ENCODE assay signal across 16 mouse cellular contexts in the genomic region with DNA sequence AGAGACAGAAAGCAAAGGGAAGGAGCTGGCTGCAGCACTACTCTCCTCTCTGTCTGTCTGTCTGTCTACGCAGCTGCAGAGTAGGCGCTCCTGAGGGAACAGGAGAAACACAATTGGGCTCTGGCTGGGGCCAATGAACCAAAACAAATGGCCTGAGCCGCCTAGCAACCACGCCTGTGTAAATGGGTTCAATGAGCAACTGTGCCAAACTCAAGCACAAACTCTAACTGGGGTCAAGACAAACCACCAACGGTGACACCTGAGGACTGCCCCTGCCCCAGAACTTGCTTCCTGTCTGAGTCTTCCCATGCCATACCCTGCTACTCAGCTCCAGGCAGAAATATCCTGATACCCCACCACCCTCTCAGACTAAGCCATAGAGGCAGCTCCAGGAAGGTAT. TPM values are rescaled to one million over a fixed set of nuclear protein-coding genes. Genes with fewer than 3 reads are reported as not detected.
A peak's percentile ranks its signal among the peaks of the same experiment; 100 is the strongest.
DNase-seq lines count a peak whose midpoint lies in the region; TF ChIP-seq lines count a peak whose summit lies in the region.
"Had no signal": no experiment of that assay in that cellular context is flagged by ENCODE, and none has a peak within 500 bp of the region (broad histone marks: within the 10 kb centered on the region; RNA-seq: fewer than 3 reads in every experiment).

No protein-coding gene starts in this region.

- H3K79me2 ChIP-seq in liver, adult 2 months (ENCODE audit: control insufficient read depth, insufficient read depth, low read length) = no peaks in the 10 kb centered on the region

- no peak overlapping the region for H3K4me3 ChIP-seq in liver, adult 2 months (ENCODE audit: insufficient read depth, low read depth, low read length)
- H3K4me3 ChIP-seq: embryonic facial prominence, embryonic 15.5 days; forebrain, embryonic 12.5 days; limb, embryonic 12.5 days; liver, embryonic 15.5 days had no signal

- peaks cover 2% of the 10 kb centered on the region; the same call in 1 of the 2 replicates for H3K36me3 ChIP-seq in liver, adult 2 months (ENCODE audit: control insufficient read depth, insufficient read depth, low read length)

- no peak overlapping the region for H3K27ac ChIP-seq in liver, adult 2 months (replicated peaks; ENCODE audit: insufficient read depth, low read depth, low read length)
- H3K27ac ChIP-seq: embryonic facial prominence, embryonic 15.5 days; forebrain, embryonic 12.5 days; limb, embryonic 12.5 days; liver, embryonic 15.5 days had no signal

- DNase-seq in liver, adult 2 months (ENCODE audit: extremely low read depth, low read depth, low spot score) = peak; percentile 20
- DNase-seq in liver (no peak), R1 (ENCODE audit: low read depth, low spot score) (peak; percentile 31)
- peak; percentile 88 to 90 for DNase-seq in kidney, adult 8-10 months
- peak; percentile 80 to 92 for DNase-seq in kidney, postnatal 25 days
- DNase-seq in adrenal gland, adult 8-10 months = no peak
- no peak for DNase-seq in gastrocnemius, postnatal 36 days
- DNase-seq in left cerebral cortex, postnatal 4 days = no peak
- DNase-seq: adrenal gland, postnatal 36 days; cerebellum, adult 8-10 months; heart, adult 18-20 months; thymus, postnatal 4 days had no signal

- intact Hi-C loops in gastrocnemius, postnatal 36 days (cut with DNase I) = no loop called here
- intact Hi-C loops in left cerebral cortex, postnatal 4 days (cut with DNase I) = no loop called here

- H3K9ac ChIP-seq in liver, adult 2 months (ENCODE audit: low read depth, low read length) = no peak overlapping the region
- H3K9ac ChIP-seq: embryonic facial prominence, embryonic 15.5 days; forebrain, embryonic 12.5 days; limb, embryonic 12.5 days; liver, embryonic 15.5 days had no signal

- H3K27me3 ChIP-seq in liver, adult 2 months (ENCODE audit: control insufficient read depth, insufficient read depth, low read length) = no peaks in the 10 kb centered on the region
- H3K27me3 ChIP-seq: embryonic facial prominence, embryonic 15.5 days; forebrain, embryonic 12.5 days; limb, embryonic 12.5 days; liver, embryonic 15.5 days had no signal

- TF ChIP-seq POLR2A in liver, adult 2 months (IDR thresholded peaks at IDR 0.05; ENCODE audit: extremely low read depth, insufficient read depth, low read length) = no peak

- no peak for TF ChIP-seq CTCF in liver, adult 2 months (IDR thresholded peaks at IDR 0.05; ENCODE audit: low read depth, low read length)

- WGBS in liver, adult 2 months = 62% methylated on average over 5 of the region's 5 CpGs

- peaks cover 4% of the 10 kb centered on the region for H3K4me1 ChIP-seq in liver, adult 2 months (ENCODE audit: control insufficient read depth, insufficient read depth, low read length)
- H3K4me1 ChIP-seq: embryonic facial prominence, embryonic 15.5 days; limb, embryonic 12.5 days had no signal

RNA-seq across cellular contexts. Expression of gene Wdr4, which starts 14.8 kb away (rescaled TPM):
- total RNA-seq in liver, adult 2 months (2014; rRNA removed) = 12.9 and 13.6 TPM in 2 replicates
- polyA plus RNA-seq in liver, adult 2 months (2012; rRNA removed) = 19.0 and 27.8 TPM in 2 replicates
- 10 to 100 TPM; 21.5 to 30.9 (median 26.1) TPM for total RNA-seq in adrenal gland, adult 8-10 months (2022)
- 1 to 10 TPM; 5.0 to 5.3 TPM for total RNA-seq in gastrocnemius, postnatal 36 days (2021)
- 10 to 100 TPM; 41.6 to 44.5 TPM for total RNA-seq in left cerebral cortex, postnatal 4 days (2021)

RNA-seq across cellular contexts. Expression of gene Ndufv3, which starts 14.9 kb away (rescaled TPM):
- total RNA-seq in liver, adult 2 months (2014; rRNA removed) = 243 and 269 TPM in 2 replicates
- polyA plus RNA-seq in liver, adult 2 months (2012; rRNA removed) = 152 and 181 TPM in 2 replicates
- 100 to 1,000 TPM; 254 to 452 (median 371) TPM for total RNA-seq in adrenal gland, adult 8-10 months (2022)
- 100 to 1,000 TPM; 439 to 467 TPM for total RNA-seq in gastrocnemius, postnatal 36 days (2021)
- total RNA-seq in left cerebral cortex, postnatal 4 days (2021) = 100 to 1,000 TPM; 269 to 291 TPM

RNA-seq across cellular contexts. Expression of gene Pknox1, which starts 59.5 kb away (rescaled TPM):
- total RNA-seq in liver, adult 2 months (2014; rRNA removed) = 10.3 and 14.0 TPM in 2 replicates
- 10.7 and 15.5 TPM in 2 replicates for polyA plus RNA-seq in liver, adult 2 months (2012; rRNA removed)
- total RNA-seq in adrenal gland, adult 8-10 months (2022) = 10 to 100 TPM; 20.6 to 28.1 (median 24.2) TPM
- total RNA-seq in gastrocnemius, postnatal 36 days (2021) = 1 to 10 TPM; 6.0 to 7.2 TPM
- total RNA-seq in left cerebral cortex, postnatal 4 days (2021) = 10 to 100 TPM; 17.8 to 18.8 TPM

Comparison
In these comparisons a context has a peak if more than half of its experiments do, and no peak if none do; other contexts are left out.
1. DNase-seq: peak in liver, adult 2 months (single experiment), R1 (single experiment), kidney, adult 8-10 months (2 of 2) and kidney, postnatal 25 days (2 of 2); none in liver (single experiment), adrenal gland, adult 8-10 months (single experiment), gastrocnemius, postnatal 36 days (0 of 2) and left cerebral cortex, postnatal 4 days (single experiment).